Mouse (Mus musculus) leukemia stem cell, adult 10-12 weeks (primary cell): ENCODE results near the gene Gm13040. TPM values are rescaled to one million over a fixed set of nuclear protein-coding genes. Genes with fewer than 3 reads are reported as not detected.

ENCODE experiments used
- polyA plus RNA-seq: library from polyadenylated mRNA; stranded (reverse); fragments of >175 nt; gene quantifications from 2 replicates; pipeline ENCODE4 v1.2.3, GENCODE M21; 2012; ENCODE audit warnings: low replicate concordance

Gene Gm13040
- 0.15 TPM in 1 of 2 replicates, not detected in the other for polyA plus RNA-seq

GRCm38 (mm10) chr4:143535654-143536053, at the start of gene Gm13040:
Gene Gm13040, plus strand, starts transcription at chr4:143535954.

DNA sequence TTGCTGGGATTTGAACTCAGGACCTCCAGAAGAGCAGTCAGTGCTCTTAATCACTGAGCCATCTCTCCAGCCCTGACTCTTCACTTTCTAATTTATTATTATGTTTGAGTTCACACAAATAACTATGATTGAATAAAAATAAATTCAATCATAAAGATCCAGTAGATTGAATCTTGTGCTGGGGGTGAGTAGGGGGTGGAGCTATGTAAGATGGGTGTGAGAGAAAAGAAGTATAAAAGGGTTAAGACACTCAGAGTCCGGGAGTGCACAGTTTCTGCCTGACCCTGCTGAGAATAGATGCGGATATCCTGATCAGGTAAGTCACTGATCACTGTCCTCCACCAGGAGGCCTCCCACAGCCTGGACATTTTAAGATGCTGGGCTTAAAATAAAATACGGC, 24.7 kb upstream of the Gm13040 start, which contains the start of gene Gm13043:
Gm13043 (plus strand) TSS at position 301 of the 400 bp plus-strand sequence.

DNA sequence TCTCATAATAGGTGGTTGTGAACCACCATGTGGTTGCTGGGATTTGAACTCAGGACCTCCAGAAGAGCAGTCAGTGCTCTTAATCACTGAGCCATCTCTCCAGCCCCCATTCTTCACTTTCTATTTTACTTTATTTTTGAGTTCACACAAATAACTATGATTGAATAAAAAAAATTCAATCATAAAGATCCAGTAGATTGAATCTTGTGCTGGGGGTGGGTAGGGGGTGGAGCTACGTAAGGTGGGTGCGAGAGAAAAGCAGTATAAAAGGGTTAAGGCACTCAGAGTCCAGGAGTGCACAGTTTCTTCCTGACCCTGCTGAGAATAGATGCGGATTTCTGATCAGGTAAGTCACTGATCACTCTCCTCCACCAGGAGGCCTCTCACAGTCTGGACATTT, 15.6 kb downstream of the Gm13040 start, which contains the start of the genes BC080695 and Gm13057:
BC080695 (plus strand) TSS at position 301 of the 400 bp plus-strand sequence.
Gm13057 (plus strand) TSS at position 310 of the 400 bp plus-strand sequence.

Other genes starting within 250 kb of the Gm13040 start
- not detected in 2 replicates for gene Pdpn, start 236.4 kb upstream of the Gm13040 start, polyA plus RNA-seq
- not detected in 2 replicates for gene Lrrc38, start 186.2 kb upstream of the Gm13040 start, polyA plus RNA-seq
- not detected in 2 replicates for gene Pramel1, start 141.5 kb upstream of the Gm13040 start, polyA plus RNA-seq
- 0.28 and 0.82 TPM in 2 replicates for gene Pramef8, start 123.5 kb upstream of the Gm13040 start, polyA plus RNA-seq
- gene Oog4, start 85.6 kb upstream of the Gm13040 start, polyA plus RNA-seq: not detected in 2 replicates
- not detected in 2 replicates for gene Gm13043, start 24.6 kb upstream of the Gm13040 start, polyA plus RNA-seq
- not detected in 2 replicates for gene BC080695, start 15.7 kb downstream of the Gm13040 start, polyA plus RNA-seq
- not detected in 2 replicates for gene Gm13057, start 15.8 kb downstream of the Gm13040 start, polyA plus RNA-seq
- gene Gm13083, start 79.0 kb downstream of the Gm13040 start, polyA plus RNA-seq: 0.07 TPM in 1 of 2 replicates, not detected in the other
- gene Gm13088, start 121.3 kb downstream of the Gm13040 start, polyA plus RNA-seq: not detected in 2 replicates
- gene Gm13089, start 166.8 kb downstream of the Gm13040 start, polyA plus RNA-seq: not detected in 2 replicates
- gene Gm13078, start 183.5 kb downstream of the Gm13040 start, polyA plus RNA-seq: not detected in 2 replicates